Mouse (Mus musculus) spleen, adult 10 weeks (tissue): ENCODE results near the gene Gpr180. TPM values are rescaled to one million over a fixed set of nuclear protein-coding genes. Genes with fewer than 3 reads are reported as not detected.

Experiments used
- polyA plus RNA-seq: library from polyadenylated mRNA; stranded (reverse); fragments of 350-450 nt; fragmentation: Illumina TruSeq; extraction: RNeasy Lipid Tissue Mini Kit (QIAGEN cat#74804); gene quantifications from one replicate; pipeline ENCODE4 v1.2.3, GENCODE M21; 2015; ENCODE audit warnings: low replicate concordance; ENCODE audit not compliant: insufficient read depth

The Gpr180 gene
- 12.6 TPM for polyA plus RNA-seq

DNA sequence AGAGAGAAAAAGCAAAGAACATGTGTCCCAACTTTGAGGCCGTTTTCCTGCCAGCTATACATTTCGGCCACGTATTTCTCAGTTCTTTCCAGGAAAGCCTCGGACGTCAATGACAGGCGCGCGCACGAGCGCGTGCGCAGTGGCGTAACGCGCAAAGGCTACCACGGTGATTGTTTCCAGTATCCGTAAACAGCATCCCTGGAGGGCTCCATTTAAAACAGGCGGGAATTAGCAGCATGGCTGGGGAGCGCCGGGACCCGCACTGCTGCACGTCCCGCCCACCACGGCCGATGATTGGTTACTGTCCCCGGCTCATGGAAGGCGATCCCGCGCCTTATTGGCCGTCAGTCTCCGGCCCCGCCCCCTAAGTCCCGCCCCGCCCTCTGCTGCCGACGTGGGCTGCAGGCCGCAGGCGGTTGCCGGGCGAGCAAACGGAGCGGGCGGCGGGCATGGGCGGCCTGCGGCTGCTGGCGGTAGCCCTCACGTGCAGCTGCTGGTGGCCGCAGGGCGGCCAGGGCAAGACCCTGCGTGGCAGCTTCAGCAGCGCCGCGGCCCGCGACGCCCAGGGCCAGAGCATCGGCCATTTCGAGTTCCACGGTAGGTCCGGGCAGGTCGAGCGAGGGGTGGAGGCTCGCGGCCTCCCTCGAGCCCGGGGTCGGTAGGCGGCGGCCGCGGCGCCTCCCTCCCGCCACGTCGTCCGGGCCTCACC, at the start of gene Gpr180:
Gene Gpr180 (plus strand): TSS at position 415 of the 709 bp plus-strand sequence.

DNA sequence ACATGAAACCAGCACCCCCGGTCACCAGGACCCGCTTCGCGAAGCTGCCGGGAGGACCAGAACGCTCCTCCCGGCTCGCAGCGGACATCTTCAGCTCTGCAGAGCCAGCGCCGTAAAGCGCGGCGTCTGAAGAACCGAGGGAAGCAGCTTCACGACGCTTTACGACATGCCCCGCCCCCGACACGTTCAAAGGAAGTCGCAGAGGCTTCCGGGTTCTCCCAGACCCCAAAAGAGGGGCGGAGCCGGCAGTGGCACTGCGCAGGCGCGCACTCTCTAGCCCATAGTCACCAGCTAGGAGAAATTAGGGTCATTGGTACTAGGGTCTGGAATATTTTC, 4.3 kb upstream of the Gpr180 start, which contains the start of gene Tgds:
Gene Tgds (minus strand): TSS at position 114 of the 336 bp plus-strand sequence.

Other genes with a start within 250 kb of the Gpr180 start
- gene Dct, start 84.9 kb upstream of the Gpr180 start, polyA plus RNA-seq = not detected
- gene Tgds, start 4.4 kb upstream of the Gpr180 start, polyA plus RNA-seq = 24.5 TPM
- gene Sox21, start 99.9 kb downstream of the Gpr180 start, polyA plus RNA-seq = not detected
- gene Gm9376, start 129.8 kb downstream of the Gpr180 start, polyA plus RNA-seq = not detected